Mouse (Mus musculus) cortical plate, adult 2 months (tissue): ENCODE measurements around the gene Gm37240.

Experiments used
- CTCF ChIP-seq: fragments of 200-500 bp; IDR thresholded peaks from 2 replicates; pipeline ENCODE4 v1.5.1; 2011; ENCODE audit warnings: mild to moderate bottlenecking, control low read depth, low read length; ENCODE audit not compliant: insufficient read depth; ENCODE audit errors: extremely low read depth
- POLR2A ChIP-seq: fragments of 200-500 bp; IDR thresholded peaks from 2 replicates; pipeline ENCODE4 v1.6.1; 2011; ENCODE audit warnings: mild to moderate bottlenecking, low read length, control low read depth; ENCODE audit not compliant: insufficient read depth; ENCODE audit errors: extremely low read depth

DNA sequence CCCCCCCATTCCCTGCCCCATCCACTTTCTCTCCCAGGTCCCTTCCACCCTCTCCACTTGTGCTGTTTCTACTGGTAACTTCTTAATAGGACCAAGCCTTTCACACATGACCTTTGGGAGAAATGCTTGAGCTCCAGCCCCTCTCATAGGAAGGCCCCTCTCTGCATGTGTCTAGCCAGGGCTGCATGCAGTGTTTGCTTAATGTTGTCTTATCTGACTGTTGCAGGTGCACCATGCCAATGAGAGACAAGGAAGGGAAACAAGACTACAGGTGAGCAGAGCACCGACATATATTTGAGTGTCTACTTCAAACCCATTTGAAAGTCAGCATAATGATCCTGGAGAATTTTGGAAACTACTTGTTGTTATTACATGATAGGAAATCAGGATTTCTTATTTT is 270.9 kb downstream of the Gm37240 start:
- TF ChIP-seq CTCF = no peak
- TF ChIP-seq POLR2A = no peak
